Mouse (Mus musculus) layer of hippocampus, adult 2 months (tissue): Measurements from ENCODE around the gene Cops2. TPM values are rescaled to one million over a fixed set of nuclear protein-coding genes. Genes with fewer than 3 reads are reported as not detected.

Experiments used
- DNase-seq, 2 experiments: peaks; one replicate each; pipeline ENCODE4 v3.0.0; 2022; ENCODE audit warnings: low spot score in 2 of 2
- H3K27ac ChIP-seq: fragments of 200-600 bp; 2 replicates; pipeline ENCODE4 v1.8.1; 2022
- H3K4me3 ChIP-seq: fragments of 200-600 bp; 2 replicates; pipeline ENCODE4 v1.8.1; 2022; ENCODE audit warnings: mild to moderate bottlenecking
- CTCF ChIP-seq: fragments of 200-600 bp; conservative IDR thresholded peaks from 2 replicates; pipeline ENCODE4 v1.8.1; 2022; ENCODE audit warnings: antibody characterized with exemption, mild to moderate bottlenecking, moderate library complexity
- total RNA-seq, 2 experiments: library from RNA; stranded (reverse); gene quantifications; 2 replicates each; pipeline ENCODE4 v1.2.3; 2021

The Cops2 gene
- total RNA-seq, 2 experiments from 2014 or later: 111 to 119 TPM

DNA sequence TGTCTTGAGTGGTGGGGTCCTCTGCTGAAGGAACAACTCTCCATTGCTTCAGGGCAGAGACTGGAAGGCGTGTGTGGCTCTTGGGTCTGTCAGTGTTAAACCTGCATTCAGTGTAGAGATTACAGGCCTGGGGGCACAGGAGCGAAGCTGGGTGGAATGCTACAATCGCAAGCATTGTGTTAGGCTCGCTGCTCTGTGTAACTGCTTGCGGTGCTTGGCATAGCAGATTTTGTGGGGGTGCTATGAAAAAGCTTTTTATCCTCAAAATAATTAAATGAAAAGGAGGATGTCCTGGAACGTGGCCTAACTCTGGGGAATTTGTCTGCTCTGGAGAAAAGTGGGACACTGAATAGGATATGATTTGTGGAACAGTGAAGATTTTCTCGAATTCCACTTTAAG is 49.4 kb downstream of the Cops2 start:
- H3K4me3 ChIP-seq: no peak overlapping the region
- H3K27ac ChIP-seq: peak overlapping the region; percentile 90
- DNase-seq: peak; percentile 72 to 85
- no peak for TF ChIP-seq CTCF

DNA sequence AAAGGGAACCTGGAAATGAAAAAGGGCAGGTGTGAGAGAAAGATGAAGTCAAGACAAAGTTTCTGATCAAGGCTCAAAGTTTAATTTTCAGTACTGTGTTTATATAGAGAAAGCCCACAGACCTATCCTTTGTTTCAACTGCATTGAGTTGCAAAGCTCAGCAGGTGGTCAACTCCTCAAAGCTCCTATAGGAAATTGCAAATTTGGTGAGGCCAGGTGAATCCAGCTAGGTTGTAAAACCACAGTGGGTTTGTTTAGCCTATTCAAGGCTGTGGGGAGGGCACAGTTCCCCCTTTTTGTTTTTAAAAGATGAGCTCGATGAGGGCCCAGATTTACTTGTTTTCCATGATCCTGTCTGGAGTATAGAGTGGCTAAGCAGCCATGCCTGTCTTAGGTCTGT is 53.1 kb downstream of the Cops2 start:
- no peak for TF ChIP-seq CTCF
- DNase-seq: no peak
- H3K4me3 ChIP-seq: no peak overlapping the region
- no peak overlapping the region for H3K27ac ChIP-seq

GRCm38 (mm10) chr2:125801947-125802346 is 57.0 kb downstream of the Cops2 start:
- peak in 1 of 2 experiments; percentile 18 for DNase-seq
- no peak for TF ChIP-seq CTCF
- Histone ChIP-seq H3K4me3 (no peak overlapping the region), H3K27ac (peak overlapping the region; percentile 59)

DNA sequence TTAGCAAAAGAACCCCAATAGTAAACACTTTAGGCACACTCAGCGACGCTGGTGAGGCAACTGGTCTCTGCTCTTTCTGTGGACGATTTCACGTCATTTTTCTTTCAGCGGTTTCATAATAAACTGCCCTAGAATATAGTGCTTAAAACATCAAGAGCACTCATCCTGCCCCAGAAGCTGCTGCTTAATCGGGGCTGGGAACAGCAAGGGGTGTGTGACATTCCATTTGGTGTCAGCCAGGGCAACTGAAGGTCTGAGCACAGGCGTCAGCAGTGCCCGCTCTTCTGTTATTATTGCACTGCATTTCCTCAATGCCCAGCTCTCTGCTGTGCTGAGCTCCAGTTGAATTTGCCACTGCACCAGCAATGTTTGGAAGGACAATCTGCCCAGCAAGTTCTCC is 57.9 kb downstream of the Cops2 start:
- Histone ChIP-seq H3K27ac (no peak overlapping the region; the same call in 1 of the 2 replicates), H3K4me3 (no peak overlapping the region)
- no peak for TF ChIP-seq CTCF
- DNase-seq: no peak

GRCm38 (mm10) chr2:125800428-125800827 is 58.5 kb downstream of the Cops2 start:
- Histone ChIP-seq H3K27ac (no peak overlapping the region), H3K4me3 (no peak overlapping the region)
- DNase-seq: no peak
- TF ChIP-seq CTCF: no peak

DNA sequence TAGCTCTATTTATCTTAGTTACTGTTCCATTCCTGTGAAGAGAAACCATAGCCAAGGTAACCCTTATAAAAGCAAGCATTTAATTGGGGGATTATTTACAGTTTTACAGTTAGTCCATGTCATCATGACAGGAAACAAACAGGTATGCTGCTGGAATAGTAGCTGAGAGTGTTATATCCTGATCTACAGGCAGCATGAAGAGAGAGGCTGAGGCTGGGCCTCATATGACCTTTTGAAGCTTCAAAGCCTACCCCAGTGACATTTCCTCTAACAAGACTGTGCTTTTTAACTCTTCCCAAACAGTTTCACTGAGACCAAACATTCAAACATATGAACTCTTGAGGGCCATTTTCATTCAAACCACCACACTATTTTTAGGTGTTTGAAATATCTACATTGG is 61.1 kb downstream of the Cops2 start:
- no peak for DNase-seq
- Histone ChIP-seq H3K27ac (no peak overlapping the region), H3K4me3 (no peak overlapping the region)
- no peak for TF ChIP-seq CTCF

DNA sequence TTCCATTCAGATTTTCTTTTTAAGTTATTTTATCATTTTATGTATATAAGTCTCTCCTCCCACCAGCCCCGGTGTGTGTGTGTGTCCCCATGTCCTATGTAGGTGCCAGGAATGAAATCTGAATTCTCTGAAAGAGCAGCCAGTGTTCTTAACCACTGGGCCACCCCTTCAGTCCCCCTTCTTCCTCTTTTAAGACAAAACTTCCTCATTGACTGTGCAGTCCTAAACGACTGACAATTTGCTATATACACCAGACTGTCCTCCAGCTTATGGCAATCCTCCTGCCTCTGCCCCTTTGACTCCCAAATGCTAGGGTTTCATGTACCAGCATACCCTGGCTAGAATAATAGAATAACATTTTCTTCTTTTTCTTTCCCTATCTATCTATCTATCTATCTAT is 63.8 kb downstream of the Cops2 start:
- no peak overlapping the region for H3K27ac ChIP-seq
- no peak for TF ChIP-seq CTCF
- no peak overlapping the region for H3K4me3 ChIP-seq
- no peak for DNase-seq

GRCm38 (mm10) chr2:125794166-125794565 is 64.8 kb downstream of the Cops2 start:
- no peak for TF ChIP-seq CTCF
- DNase-seq: no peak
- Histone ChIP-seq H3K27ac (no peak overlapping the region), H3K4me3 (no peak overlapping the region)

DNA sequence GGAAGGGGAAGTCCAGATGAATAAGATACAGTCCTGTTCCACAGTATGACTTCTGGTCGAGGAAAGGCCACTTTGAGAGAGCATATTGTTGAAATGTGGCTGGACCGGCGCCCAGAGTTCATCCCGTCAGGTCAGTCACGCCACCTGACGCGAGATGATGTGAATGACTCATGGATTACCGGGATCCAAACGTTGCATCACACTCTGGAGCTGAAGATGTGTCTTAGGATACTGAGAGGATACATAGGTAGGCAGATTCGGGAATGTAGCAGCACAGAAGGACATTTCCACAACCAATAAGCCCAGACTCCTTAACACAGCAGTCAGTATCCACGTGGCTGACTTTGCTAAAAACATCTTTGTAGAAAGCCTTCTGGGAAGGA is 66.1 kb downstream of the Cops2 start:
- H3K4me3 ChIP-seq: no peak overlapping the region
- no peak for TF ChIP-seq CTCF
- DNase-seq: no peak
- H3K27ac ChIP-seq: no peak overlapping the region

GRCm38 (mm10) chr2:125792144-125792878 is 66.6 kb downstream of the Cops2 start:
- DNase-seq: no peak
- H3K27ac ChIP-seq: no peak overlapping the region
- TF ChIP-seq CTCF: no peak
- no peak overlapping the region for H3K4me3 ChIP-seq

DNA sequence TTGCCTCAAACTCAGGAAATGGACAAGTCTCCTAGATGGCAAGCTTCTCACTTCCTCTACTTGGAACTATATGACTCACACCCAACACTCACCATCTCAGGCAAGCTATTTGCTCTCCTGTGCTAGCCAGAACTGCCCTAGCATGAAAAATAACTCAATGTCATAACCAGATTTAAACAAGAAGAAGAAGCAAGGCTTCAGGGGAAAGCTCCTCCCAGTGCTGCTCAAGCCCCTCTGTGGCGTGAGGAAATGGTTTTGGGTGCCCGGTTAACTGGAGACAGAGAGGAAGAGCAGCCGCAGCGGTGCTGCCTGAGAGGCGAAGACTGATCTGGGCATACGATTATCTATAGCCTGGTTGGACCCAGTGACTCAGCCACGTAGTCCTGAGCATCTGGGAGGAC is 67.5 kb downstream of the Cops2 start:
- DNase-seq: no peak
- TF ChIP-seq CTCF: no peak

DNA sequence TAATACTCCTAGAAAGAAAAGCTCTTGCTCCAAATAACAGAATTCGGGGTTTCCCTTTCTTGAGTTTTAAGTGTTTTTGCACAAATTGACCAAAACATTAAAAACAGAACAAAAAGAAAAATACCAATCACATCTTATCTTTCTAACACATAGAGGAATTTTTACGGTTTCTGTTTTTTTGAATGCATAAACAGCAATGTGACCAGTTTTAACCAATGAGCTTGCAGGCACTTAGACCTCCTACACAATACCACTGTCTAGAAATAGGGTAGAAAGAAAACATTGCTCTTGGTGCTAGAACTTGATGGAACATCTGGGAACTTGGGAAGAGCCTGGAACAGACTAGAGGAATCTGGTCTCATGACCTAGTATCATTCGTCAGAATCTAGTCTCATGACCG is 68.7 kb downstream of the Cops2 start:
- Histone ChIP-seq H3K4me3 (no peak overlapping the region), H3K27ac (no peak overlapping the region)
- no peak for TF ChIP-seq CTCF
- DNase-seq: no peak

More for the DNA sequence above, 67.5 kb downstream of the Cops2 start:
- Histone ChIP-seq H3K27ac (no peak overlapping the region), H3K4me3 (no peak overlapping the region)

DNA sequence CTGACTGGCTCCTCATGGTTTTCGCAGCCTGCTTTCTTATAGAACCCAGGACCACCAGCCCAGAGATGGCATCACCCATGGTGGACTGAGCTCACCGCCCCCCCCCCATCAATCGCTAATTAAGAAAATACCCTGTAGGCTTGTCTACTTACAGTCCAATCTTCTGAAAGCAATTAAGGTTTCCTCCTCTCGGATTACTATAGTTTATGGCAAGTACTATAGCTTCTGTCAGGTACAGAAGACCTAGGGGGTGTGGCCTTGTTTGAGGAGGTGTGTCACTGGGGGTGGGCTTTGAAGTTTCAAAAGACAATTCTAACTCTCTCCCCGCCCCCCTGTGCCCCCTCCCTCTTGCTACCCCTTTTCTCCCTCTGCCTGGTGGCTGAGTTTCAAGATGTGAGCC is 69.7 kb downstream of the Cops2 start:
- no peak for TF ChIP-seq CTCF
- Histone ChIP-seq H3K4me3 (no peak overlapping the region), H3K27ac (no peak overlapping the region)
- no peak for DNase-seq

DNA sequence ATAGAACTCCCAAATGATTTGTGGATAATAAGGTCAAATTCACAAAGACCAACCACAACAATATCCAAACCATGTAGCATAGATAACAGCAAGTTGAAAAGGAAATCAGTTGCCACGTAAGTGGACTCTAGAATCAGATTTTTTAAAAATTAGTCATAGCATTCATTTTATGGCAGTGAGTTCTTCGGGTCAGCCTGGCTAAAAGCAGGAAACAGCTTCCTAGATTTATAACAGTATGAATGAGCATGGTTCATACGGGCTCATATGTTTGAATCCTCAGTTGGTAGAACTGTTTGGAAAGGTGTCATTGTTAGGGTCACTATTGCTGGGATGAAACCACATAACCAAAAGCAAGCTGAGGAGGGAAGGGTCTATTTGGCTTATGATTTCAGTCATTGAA is 70.2 kb downstream of the Cops2 start:
- TF ChIP-seq CTCF: no peak

More for the DNA sequence above, 70.2 kb downstream of the Cops2 start:
- Histone ChIP-seq H3K27ac (no peak overlapping the region), H3K4me3 (no peak overlapping the region)
- no peak for DNase-seq
